Mouse (Mus musculus): ENCODE measurements around the gene Fsd2.

The Fsd2 gene

GRCm38 (mm10) chr7:81573821-81574220 is 7.1 kb upstream of the Fsd2 start:
- in situ Hi-C loops (cut with MboI; ENCODE audit: low pct_unique_long_range_greater_than_20kb in 1 of 2, low sequenced_read_pairs in 2 of 2, unreplicated experiment in 1 of 2) = no loop called here

GRCm38 (mm10) chr7:81573397-81573796 is 6.7 kb upstream of the Fsd2 start:
- in situ Hi-C loops (cut with MboI; ENCODE audit: low pct_unique_long_range_greater_than_20kb in 1 of 2, low sequenced_read_pairs in 2 of 2, unreplicated experiment in 1 of 2) = no loop called here

- in situ Hi-C loops (cut with MboI; ENCODE audit: low pct_unique_long_range_greater_than_20kb in 1 of 2, low sequenced_read_pairs in 2 of 2, unreplicated experiment in 1 of 2) = no loop called here
These were observed 6.0 kb upstream of the Fsd2 start for GRCm38 (mm10) chr7:81572610-81573268.

GRCm38 (mm10) chr7:81571941-81572441 is 5.2 kb upstream of the Fsd2 start:
- in situ Hi-C loops (cut with MboI; ENCODE audit: low pct_unique_long_range_greater_than_20kb in 1 of 2, low sequenced_read_pairs in 2 of 2, unreplicated experiment in 1 of 2) = no loop called here

- in situ Hi-C loops (cut with MboI; ENCODE audit: low pct_unique_long_range_greater_than_20kb in 1 of 2, low sequenced_read_pairs in 2 of 2, unreplicated experiment in 1 of 2) = no loop called here
These were observed 4.6 kb upstream of the Fsd2 start, which contains the start of gene Whamm for GRCm38 (mm10) chr7:81571108-81571940. Whamm (plus strand) TSS chr7:81571266.

- in situ Hi-C loops (cut with MboI; ENCODE audit: low pct_unique_long_range_greater_than_20kb in 1 of 2, low sequenced_read_pairs in 2 of 2, unreplicated experiment in 1 of 2) = no loop called here
These were observed 4.0 kb upstream of the Fsd2 start for GRCm38 (mm10) chr7:81570752-81571107.

GRCm38 (mm10) chr7:81570271-81570670 is 3.5 kb upstream of the Fsd2 start:
- in situ Hi-C loops (cut with MboI; ENCODE audit: low pct_unique_long_range_greater_than_20kb in 1 of 2, low sequenced_read_pairs in 2 of 2, unreplicated experiment in 1 of 2) = no loop called here

- in situ Hi-C loops (cut with MboI; ENCODE audit: low pct_unique_long_range_greater_than_20kb in 1 of 2, low sequenced_read_pairs in 2 of 2, unreplicated experiment in 1 of 2) = no loop called here
These were observed 3.1 kb upstream of the Fsd2 start for GRCm38 (mm10) chr7:81569851-81570250.

GRCm38 (mm10) chr7:81567396-81567795 is 652 bp upstream of the Fsd2 start:
- in situ Hi-C loops (cut with MboI; ENCODE audit: low pct_unique_long_range_greater_than_20kb in 1 of 2, low sequenced_read_pairs in 2 of 2, unreplicated experiment in 1 of 2) = no loop called here

- in situ Hi-C loops (cut with MboI; ENCODE audit: low pct_unique_long_range_greater_than_20kb in 1 of 2, low sequenced_read_pairs in 2 of 2, unreplicated experiment in 1 of 2) = no loop called here
These were observed 412 bp downstream of the Fsd2 start for GRCm38 (mm10) chr7:81566332-81566731.

- in situ Hi-C loops (cut with MboI; ENCODE audit: low pct_unique_long_range_greater_than_20kb in 1 of 2, low sequenced_read_pairs in 2 of 2, unreplicated experiment in 1 of 2) = no loop called here
These were observed 1.2 kb downstream of the Fsd2 start for GRCm38 (mm10) chr7:81565381-81566055.

GRCm38 (mm10) chr7:81564766-81565165 is 2.0 kb downstream of the Fsd2 start:
- in situ Hi-C loops (cut with MboI; ENCODE audit: low pct_unique_long_range_greater_than_20kb in 1 of 2, low sequenced_read_pairs in 2 of 2, unreplicated experiment in 1 of 2) = no loop called here

- in situ Hi-C loops (cut with MboI; ENCODE audit: low pct_unique_long_range_greater_than_20kb in 1 of 2, low sequenced_read_pairs in 2 of 2, unreplicated experiment in 1 of 2) = no loop called here
These were observed 3.2 kb downstream of the Fsd2 start for GRCm38 (mm10) chr7:81563506-81564015.

GRCm38 (mm10) chr7:81561211-81561610 is 5.5 kb downstream of the Fsd2 start:
- in situ Hi-C loops (cut with MboI; ENCODE audit: low pct_unique_long_range_greater_than_20kb in 1 of 2, low sequenced_read_pairs in 2 of 2, unreplicated experiment in 1 of 2) = no loop called here

GRCm38 (mm10) chr7:81560101-81561049 is 6.4 kb downstream of the Fsd2 start:
- in situ Hi-C loops (cut with MboI; ENCODE audit: low pct_unique_long_range_greater_than_20kb in 1 of 2, low sequenced_read_pairs in 2 of 2, unreplicated experiment in 1 of 2) = no loop called here

GRCm38 (mm10) chr7:81559231-81559980 is 7.3 kb downstream of the Fsd2 start:
- in situ Hi-C loops (cut with MboI; ENCODE audit: low pct_unique_long_range_greater_than_20kb in 1 of 2, low sequenced_read_pairs in 2 of 2, unreplicated experiment in 1 of 2) = loop anchor here in 1 of 2 experiments (10.0 kb wide), 1 partner anchor 225 kb away; the partner anchor contains the start of gene 3110040N11Rik

GRCm38 (mm10) chr7:81557985-81558360 is 8.8 kb downstream of the Fsd2 start:
- in situ Hi-C loops (cut with MboI; ENCODE audit: low pct_unique_long_range_greater_than_20kb in 1 of 2, low sequenced_read_pairs in 2 of 2, unreplicated experiment in 1 of 2) = loop anchor here in 1 of 2 experiments (10.0 kb wide), 1 partner anchor 227 kb away; the partner anchor contains the start of gene 3110040N11Rik
